Mouse (Mus musculus): ENCODE measurements around the gene Ccdc190. TPM values are rescaled to one million over a fixed set of nuclear protein-coding genes. Genes with fewer than 3 reads are reported as not detected.

The Ccdc190 gene
- polyA plus RNA-seq, 1 experiment, result 41.1 TPM

- no peak overlapping the region for H3K27ac ChIP-seq (ENCODE audit: insufficient read depth, low read length)
- H3K27me3 ChIP-seq (ENCODE audit: control insufficient read depth, insufficient read depth, low read length), result no peaks in the 10 kb centered on the region
- 76% methylated on average over 7 of the region's 7 CpGs for WGBS
- no peak overlapping the region for H3K4me3 ChIP-seq (replicated peaks; ENCODE audit: insufficient read depth, low read depth, low read length)
- DNase-seq, result no peak
- TF ChIP-seq CTCF (IDR thresholded peaks at IDR 0.05; ENCODE audit: borderline replicate concordance, insufficient read depth, low read depth, low read length) (no peak), POLR2A (IDR thresholded peaks at IDR 0.05; ENCODE audit: borderline replicate concordance, insufficient read depth, low read length) (no peak)
- no peaks in the 10 kb centered on the region for H3K4me1 ChIP-seq (ENCODE audit: control insufficient read depth, insufficient read depth, low read length)
These were observed 29.8 kb upstream of the Ccdc190 start for GRCm38 (mm10) chr1:169898607-169899006.

GRCm38 (mm10) chr1:169900771-169901336 is 27.6 kb upstream of the Ccdc190 start:
- no peak overlapping the region for H3K4me3 ChIP-seq (replicated peaks; ENCODE audit: insufficient read depth, low read depth, low read length)
- WGBS, result 34% methylated on average over 3 of the region's 3 CpGs
- DNase-seq, result no peak
- H3K27ac ChIP-seq (ENCODE audit: insufficient read depth, low read length), result no peak overlapping the region
- no peaks in the 10 kb centered on the region for H3K4me1 ChIP-seq (ENCODE audit: control insufficient read depth, insufficient read depth, low read length)
- TF ChIP-seq POLR2A (IDR thresholded peaks at IDR 0.05; ENCODE audit: borderline replicate concordance, insufficient read depth, low read length) (no peak), CTCF (IDR thresholded peaks at IDR 0.05; ENCODE audit: borderline replicate concordance, insufficient read depth, low read depth, low read length) (no peak)
- no peaks in the 10 kb centered on the region for H3K27me3 ChIP-seq (ENCODE audit: control insufficient read depth, insufficient read depth, low read length)

- TF ChIP-seq POLR2A (IDR thresholded peaks at IDR 0.05; ENCODE audit: borderline replicate concordance, insufficient read depth, low read length) (no peak), CTCF (IDR thresholded peaks at IDR 0.05; ENCODE audit: borderline replicate concordance, insufficient read depth, low read depth, low read length) (no peak)
- H3K27me3 ChIP-seq (ENCODE audit: control insufficient read depth, insufficient read depth, low read length), result no peaks in the 10 kb centered on the region
- WGBS, result 39% methylated on average over 5 of the region's 5 CpGs
These were observed 19.3 kb upstream of the Ccdc190 start for GRCm38 (mm10) chr1:169909163-169909562.

GRCm38 (mm10) chr1:169909659-169910058 is 18.8 kb upstream of the Ccdc190 start:
- TF ChIP-seq CTCF (IDR thresholded peaks at IDR 0.05; ENCODE audit: borderline replicate concordance, insufficient read depth, low read depth, low read length) (no peak), POLR2A (IDR thresholded peaks at IDR 0.05; ENCODE audit: borderline replicate concordance, insufficient read depth, low read length) (no peak)
- Histone ChIP-seq H3K27me3 (ENCODE audit: control insufficient read depth, insufficient read depth, low read length) (no peaks in the 10 kb centered on the region), H3K4me3 (replicated peaks; ENCODE audit: insufficient read depth, low read depth, low read length) (no peak overlapping the region), H3K27ac (ENCODE audit: insufficient read depth, low read length) (no peak overlapping the region), H3K4me1 (ENCODE audit: control insufficient read depth, insufficient read depth, low read length) (no peaks in the 10 kb centered on the region)
- WGBS, result 87% methylated on average over 6 of the region's 6 CpGs
- no peak for DNase-seq

More at GRCm38 (mm10) chr1:169909163-169909562, 19.3 kb upstream of the Ccdc190 start:
- no peak for DNase-seq
- H3K27ac ChIP-seq (ENCODE audit: insufficient read depth, low read length), result no peak overlapping the region
- no peaks in the 10 kb centered on the region for H3K4me1 ChIP-seq (ENCODE audit: control insufficient read depth, insufficient read depth, low read length)
- no peak overlapping the region for H3K4me3 ChIP-seq (replicated peaks; ENCODE audit: insufficient read depth, low read depth, low read length)

- TF ChIP-seq POLR2A (IDR thresholded peaks at IDR 0.05; ENCODE audit: borderline replicate concordance, insufficient read depth, low read length) (no peak), CTCF (IDR thresholded peaks at IDR 0.05; ENCODE audit: borderline replicate concordance, insufficient read depth, low read depth, low read length) (no peak)
- DNase-seq, result no peak
- WGBS, result 53% methylated on average over 7 of the region's 7 CpGs
- H3K4me1 ChIP-seq (ENCODE audit: control insufficient read depth, insufficient read depth, low read length), result no peaks in the 10 kb centered on the region
- H3K4me3 ChIP-seq (replicated peaks; ENCODE audit: insufficient read depth, low read depth, low read length), result no peak overlapping the region
- H3K27me3 ChIP-seq (ENCODE audit: control insufficient read depth, insufficient read depth, low read length), result no peaks in the 10 kb centered on the region
- no peak overlapping the region for H3K27ac ChIP-seq (ENCODE audit: insufficient read depth, low read length)
These were observed 17.7 kb upstream of the Ccdc190 start for GRCm38 (mm10) chr1:169910751-169911150.

GRCm38 (mm10) chr1:169911526-169911925 is 16.9 kb upstream of the Ccdc190 start:
- Histone ChIP-seq H3K27me3 (ENCODE audit: control insufficient read depth, insufficient read depth, low read length) (no peaks in the 10 kb centered on the region), H3K4me3 (replicated peaks; ENCODE audit: insufficient read depth, low read depth, low read length) (no peak overlapping the region), H3K4me1 (ENCODE audit: control insufficient read depth, insufficient read depth, low read length) (no peaks in the 10 kb centered on the region), H3K27ac (ENCODE audit: insufficient read depth, low read length) (no peak overlapping the region)
- TF ChIP-seq CTCF (IDR thresholded peaks at IDR 0.05; ENCODE audit: borderline replicate concordance, insufficient read depth, low read depth, low read length), result no peak
- WGBS, result 85% methylated on average over 6 of the region's 6 CpGs
- DNase-seq, result no peak

- no peak overlapping the region for H3K4me3 ChIP-seq (replicated peaks; ENCODE audit: insufficient read depth, low read depth, low read length)
- H3K27ac ChIP-seq (ENCODE audit: insufficient read depth, low read length), result no peak overlapping the region
- no peaks in the 10 kb centered on the region for H3K27me3 ChIP-seq (ENCODE audit: control insufficient read depth, insufficient read depth, low read length)
- no peaks in the 10 kb centered on the region for H3K4me1 ChIP-seq (ENCODE audit: control insufficient read depth, insufficient read depth, low read length)
- TF ChIP-seq POLR2A (IDR thresholded peaks at IDR 0.05; ENCODE audit: borderline replicate concordance, insufficient read depth, low read length), result no peak
- TF ChIP-seq CTCF (IDR thresholded peaks at IDR 0.05; ENCODE audit: borderline replicate concordance, insufficient read depth, low read depth, low read length), result no peak
- 21% methylated on average over 7 of the region's 7 CpGs for WGBS
- no peak for DNase-seq
These were observed 11.8 kb upstream of the Ccdc190 start for GRCm38 (mm10) chr1:169916659-169917058.

- DNase-seq, result no peak
- no peak overlapping the region for H3K4me3 ChIP-seq (replicated peaks; ENCODE audit: insufficient read depth, low read depth, low read length)
- no peaks in the 10 kb centered on the region for H3K4me1 ChIP-seq (ENCODE audit: control insufficient read depth, insufficient read depth, low read length)
- H3K27ac ChIP-seq (ENCODE audit: insufficient read depth, low read length), result no peak overlapping the region
- H3K27me3 ChIP-seq (ENCODE audit: control insufficient read depth, insufficient read depth, low read length), result no peaks in the 10 kb centered on the region
- WGBS, result 58% methylated on average over 9 of the region's 9 CpGs
- TF ChIP-seq POLR2A (IDR thresholded peaks at IDR 0.05; ENCODE audit: borderline replicate concordance, insufficient read depth, low read length) (no peak), CTCF (IDR thresholded peaks at IDR 0.05; ENCODE audit: borderline replicate concordance, insufficient read depth, low read depth, low read length) (no peak)
These were observed 11.2 kb upstream of the Ccdc190 start for GRCm38 (mm10) chr1:169917115-169917796.

All from cerebellum, adult 2 months (tissue).